Mouse (Mus musculus) skeletal muscle tissue, adult 2 months (tissue): ENCODE measurements at regions not wholly inside any gene's neighbourhood (a gene's known extent, or its start where the extent isn't known, plus 50 kb on each side); places are given as distances from the start of the nearest gene placed in this dataset.

ENCODE experiments used
- DNase-seq: peaks from one replicate; pipeline ENCODE4 v3.0.0-alpha.2; 2012; ENCODE audit warnings: low read depth, low spot score

- no peak for DNase-seq
These were observed 573.9 kb upstream of the Cblb start for GRCm38 (mm10) chr16:51457166-51457565.

- no peak for DNase-seq
These were observed 555.3 kb upstream of the Cblb start for GRCm38 (mm10) chr16:51475690-51476089.

GRCm38 (mm10) chr16:51496096-51496495 is 534.9 kb upstream of the Cblb start:
- DNase-seq: no peak

GRCm38 (mm10) chr16:51497777-51498176 is 533.2 kb upstream of the Cblb start:
- DNase-seq: no peak

DNA sequence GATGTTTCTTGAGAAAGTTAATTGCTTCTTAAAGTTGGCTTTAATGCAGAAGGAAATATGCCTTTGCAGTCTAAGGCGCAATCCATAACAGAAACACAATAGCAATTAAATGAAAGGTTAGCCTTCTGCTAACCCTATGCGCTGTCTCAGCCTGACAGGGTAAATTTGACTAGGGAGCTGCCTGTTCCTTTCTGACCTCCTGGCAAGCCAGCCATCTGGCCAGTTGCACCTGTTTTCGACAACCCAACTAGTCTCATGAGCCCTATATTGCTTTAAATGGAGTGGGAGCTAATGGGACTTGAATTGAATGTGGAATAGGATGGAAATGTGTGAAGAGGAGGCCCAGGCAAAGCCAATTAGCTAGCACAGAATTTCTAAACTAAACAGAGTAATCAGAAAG is 513.9 kb upstream of the Cblb start:
- no peak for DNase-seq

DNA sequence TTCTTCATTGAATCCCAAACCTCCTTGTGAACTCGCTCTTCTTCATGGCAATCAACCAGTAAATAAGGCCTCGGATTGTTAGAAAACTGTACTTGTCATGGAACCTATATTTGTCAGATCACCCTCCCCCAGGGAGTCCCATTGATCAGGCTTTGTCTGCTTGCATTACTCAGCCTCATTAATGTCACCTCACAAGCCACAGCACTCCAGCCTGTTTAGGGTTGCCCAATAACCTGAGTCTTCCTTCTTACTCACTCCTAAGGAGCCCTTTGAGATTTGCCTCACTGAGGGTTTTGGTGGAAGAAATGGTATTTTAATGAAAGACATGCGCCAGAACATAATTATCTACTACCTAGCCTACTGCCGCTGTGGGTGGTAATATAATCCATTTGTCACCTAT is 510.3 kb upstream of the Cblb start:
- no peak for DNase-seq

DNA sequence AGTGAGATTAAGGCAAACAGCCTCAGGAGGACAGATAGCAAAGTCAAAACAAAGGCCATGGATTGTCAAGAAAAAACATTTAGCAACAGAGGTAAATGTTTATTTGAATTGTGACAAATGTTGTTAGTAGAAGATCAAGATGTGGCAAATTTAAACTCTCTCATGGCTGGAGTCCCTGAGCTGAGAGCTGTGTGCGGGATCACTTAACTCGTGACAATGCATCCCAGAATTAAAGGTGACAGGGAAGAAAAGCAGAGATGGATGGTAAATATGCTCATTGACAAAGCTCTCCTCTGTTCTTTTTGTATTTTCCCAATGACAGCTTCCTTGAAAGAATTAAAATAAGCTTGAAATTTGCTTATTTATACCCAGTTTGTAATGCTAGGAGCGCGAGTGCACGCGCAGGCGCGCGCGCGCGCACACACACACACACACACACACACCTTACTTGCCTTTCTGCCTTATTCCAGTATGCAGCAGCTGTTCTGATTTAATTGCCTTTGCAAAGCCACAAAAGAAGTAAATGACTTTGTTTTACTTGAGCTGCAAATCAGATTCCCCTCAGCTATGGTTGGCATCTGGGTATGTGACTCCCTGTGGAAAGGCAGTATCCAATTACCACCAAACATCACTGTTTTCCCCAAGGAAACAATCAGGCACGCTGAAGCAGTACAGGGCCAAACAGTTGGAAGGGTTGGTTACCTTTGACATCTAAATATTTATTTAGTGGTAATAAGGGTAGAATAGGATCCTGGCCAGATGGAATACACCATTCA is 509.5 kb upstream of the Cblb start:
- DNase-seq: no peak

GRCm38 (mm10) chr16:51524023-51524422 is 507.0 kb upstream of the Cblb start:
- DNase-seq: no peak

DNA sequence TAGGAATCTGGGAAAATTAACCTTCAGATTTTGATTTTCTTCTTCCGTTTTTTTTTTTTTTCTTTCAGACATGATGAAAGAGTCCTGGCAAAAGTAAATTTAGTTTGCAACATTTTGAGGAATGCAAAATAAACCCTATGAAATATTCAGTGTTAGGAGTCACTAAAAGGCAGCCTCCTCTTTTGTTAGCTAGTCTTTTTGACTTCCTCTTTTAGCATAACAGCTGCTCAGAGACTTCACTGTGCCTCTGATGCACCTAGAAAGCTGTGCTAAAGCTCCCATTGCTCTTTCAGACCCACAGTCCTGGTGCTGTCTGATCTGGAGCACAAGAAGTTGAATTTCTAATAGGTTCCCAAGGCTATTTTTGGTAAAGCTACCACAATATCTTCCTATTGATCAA is 498.5 kb upstream of the Cblb start:
- DNase-seq: no peak

GRCm38 (mm10) chr16:51543769-51544168 is 487.3 kb upstream of the Cblb start:
- DNase-seq: no peak

DNA sequence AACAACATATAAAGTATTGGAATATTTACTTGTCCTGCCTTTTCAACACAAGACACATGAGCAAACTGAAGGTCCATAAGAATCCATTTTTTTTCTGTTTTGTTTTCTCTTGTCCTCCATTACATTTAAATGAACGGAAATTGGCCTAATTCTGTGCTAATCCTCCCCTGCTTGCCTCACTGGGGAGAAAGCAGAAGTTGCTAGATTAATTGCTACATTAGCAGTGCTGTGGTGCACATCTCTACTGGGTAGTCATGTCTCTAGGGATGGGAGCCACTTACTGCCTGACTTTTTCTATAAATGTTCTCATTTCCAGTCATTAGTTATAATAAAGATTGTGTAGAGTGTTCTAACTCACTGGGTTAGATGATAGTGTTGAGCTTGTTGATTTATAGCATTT is 484.0 kb upstream of the Cblb start:
- no peak for DNase-seq

DNA sequence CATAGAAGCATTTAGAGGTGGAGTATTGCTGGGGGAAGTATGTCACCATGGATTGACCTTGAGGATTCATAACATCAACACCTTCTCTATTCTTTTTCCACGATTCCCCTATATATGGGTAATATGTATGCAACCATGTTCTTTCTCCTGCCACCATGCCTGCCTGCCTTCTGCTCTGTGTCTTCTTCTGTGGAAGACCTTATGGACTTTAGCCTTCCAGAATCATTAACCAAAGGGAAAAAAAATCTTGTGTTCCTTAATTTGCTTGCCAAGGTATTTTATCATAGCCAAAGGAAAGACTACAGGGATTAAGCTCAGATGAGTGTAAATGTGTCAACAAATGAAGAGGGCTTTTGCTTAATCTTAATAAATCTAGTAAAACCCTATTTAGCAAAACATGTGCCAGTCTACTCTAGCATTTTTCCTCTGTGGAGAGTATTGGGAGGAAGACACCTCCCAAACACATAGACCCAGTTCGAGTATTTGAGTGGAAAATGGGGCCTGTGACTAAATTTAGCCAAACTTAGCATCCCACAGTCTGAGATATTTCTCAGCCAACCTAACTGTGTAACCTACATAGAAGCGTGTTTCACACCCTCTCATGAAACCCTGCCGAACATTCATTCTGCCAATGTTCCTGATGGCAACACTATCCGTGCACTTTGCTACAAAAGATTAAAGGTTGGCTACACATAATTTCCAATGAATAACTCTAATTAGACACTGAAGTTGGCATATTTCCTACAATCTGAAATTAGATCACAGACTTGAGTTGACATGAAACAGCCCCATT is 468.0 kb upstream of the Cblb start:
- no peak for DNase-seq

DNA sequence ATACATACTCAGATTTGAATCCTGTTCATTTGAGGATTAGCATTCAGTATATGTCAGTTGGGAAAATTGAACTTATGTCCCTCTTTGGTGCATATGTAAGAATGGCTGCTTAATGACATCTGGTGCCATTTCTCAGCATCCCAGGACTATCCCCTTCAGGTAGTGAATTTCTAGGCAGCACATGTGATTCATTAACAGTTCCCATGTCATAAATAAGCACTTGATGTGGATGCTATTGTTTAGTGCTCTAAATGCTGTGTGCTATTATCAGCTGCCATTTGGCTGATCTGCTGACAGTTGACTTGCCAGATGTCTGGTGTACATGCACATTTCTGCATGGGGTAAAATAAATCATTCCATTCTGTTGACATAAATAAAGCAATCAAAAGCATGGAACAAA is 467.0 kb upstream of the Cblb start:
- no peak for DNase-seq

- DNase-seq: no peak
These were observed 453.0 kb upstream of the Cblb start for GRCm38 (mm10) chr16:51577915-51578593.

DNA sequence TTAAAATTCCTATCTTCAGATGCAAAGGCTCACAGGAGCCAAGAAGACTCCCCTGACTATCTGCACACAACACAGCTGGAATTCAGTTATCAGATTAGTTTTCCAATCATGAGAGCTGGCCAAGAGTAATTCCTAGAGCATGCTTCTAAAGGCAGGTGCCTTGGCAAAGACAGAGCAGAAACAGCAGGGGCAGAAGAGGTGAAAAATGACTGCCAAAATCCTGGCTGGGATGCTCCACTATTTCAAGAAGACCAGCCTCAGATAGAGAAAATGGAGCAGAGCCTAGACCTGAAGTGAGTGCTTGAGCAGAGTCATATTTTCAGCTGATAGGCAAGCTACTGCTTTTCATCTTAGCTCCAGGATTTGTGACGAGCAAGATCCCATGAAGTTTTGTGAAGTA is 450.5 kb upstream of the Cblb start:
- DNase-seq: no peak

- no peak for DNase-seq
These were observed 441.1 kb upstream of the Cblb start for GRCm38 (mm10) chr16:51589924-51590397.

DNA sequence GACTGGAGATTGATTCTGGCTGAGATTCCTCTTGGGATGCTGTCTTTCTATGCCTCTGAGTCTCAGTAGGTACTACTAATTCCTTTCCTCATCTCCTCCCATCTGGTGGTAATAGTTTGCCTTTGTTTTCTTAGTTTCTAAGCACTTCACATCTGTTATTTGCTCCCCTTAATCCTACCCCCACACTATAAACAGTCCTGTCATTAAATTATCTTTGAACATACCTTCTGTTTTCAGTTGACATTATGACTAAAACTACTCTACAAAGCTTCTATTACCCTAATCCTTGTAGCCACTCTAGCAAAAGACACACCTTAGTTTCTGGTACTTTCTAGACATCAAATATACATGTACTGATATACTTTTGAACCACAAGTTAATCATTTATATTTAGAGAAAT is 413.4 kb upstream of the Cblb start:
- no peak for DNase-seq

GRCm38 (mm10) chr16:51646646-51647045 is 384.4 kb upstream of the Cblb start:
- no peak for DNase-seq

GRCm38 (mm10) chr16:51650100-51650499 is 380.9 kb upstream of the Cblb start:
- no peak for DNase-seq

DNA sequence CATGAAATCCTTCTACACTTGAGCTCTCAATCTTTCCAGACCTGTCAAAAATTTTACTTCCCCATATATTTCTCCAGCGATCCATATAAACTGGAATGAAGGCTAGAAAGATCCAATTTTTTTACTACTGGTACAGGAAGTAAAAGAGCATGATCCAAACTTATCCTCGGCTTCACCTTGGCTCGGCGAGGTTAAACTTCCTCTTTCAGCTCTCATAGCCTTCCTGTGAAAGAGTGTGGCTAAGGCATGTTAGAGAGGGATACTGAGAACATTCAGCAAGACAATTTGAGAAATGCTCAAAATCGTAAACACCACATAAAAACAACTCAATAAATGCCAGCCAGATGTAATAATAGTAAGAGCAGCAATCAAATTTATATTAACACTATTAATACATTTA is 380.3 kb upstream of the Cblb start:
- no peak for DNase-seq

DNA sequence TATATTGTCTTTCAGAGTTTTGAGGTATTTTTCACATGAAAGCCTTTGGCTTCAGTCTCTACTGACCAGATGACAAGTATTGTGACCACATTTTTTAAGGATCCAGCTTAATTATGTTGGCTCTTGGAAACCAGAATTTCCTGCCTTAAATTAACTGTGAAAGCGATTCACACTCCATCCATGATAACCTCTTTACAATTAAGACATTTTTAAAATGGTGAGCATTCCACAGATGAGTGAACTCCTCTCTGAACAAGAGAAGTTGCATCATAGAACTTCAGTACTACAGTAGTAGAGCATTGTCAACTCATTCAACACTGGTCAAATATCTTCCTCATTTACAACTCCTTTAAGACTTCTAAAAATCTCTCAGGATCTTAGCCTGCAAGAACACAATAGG is 369.3 kb upstream of the Cblb start:
- no peak for DNase-seq

DNA sequence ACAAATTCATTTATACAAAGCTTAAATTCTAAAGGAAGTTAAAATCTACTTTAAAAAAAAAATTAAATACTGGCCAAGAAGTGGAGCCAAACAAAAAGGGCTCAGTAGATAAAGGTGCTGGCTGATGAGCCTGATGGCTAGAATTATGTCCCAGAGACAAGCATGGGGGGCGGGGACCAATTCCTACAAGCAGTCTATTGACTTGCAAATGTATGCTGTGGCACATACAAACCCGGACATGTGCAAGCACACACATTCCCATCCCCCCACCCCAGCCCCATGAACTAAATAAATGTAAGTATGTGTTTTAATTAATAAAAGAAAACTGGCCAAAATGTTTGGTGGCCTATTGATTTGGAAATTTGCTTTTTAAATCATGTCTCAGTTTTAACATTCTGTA is 366.7 kb upstream of the Cblb start:
- DNase-seq: no peak
